Mouse (Mus musculus): ENCODE results near the gene Pheta2.
"Not testable (repeated sequence)": the region's sequence is repeated elsewhere in the genome, so short reads cannot be mapped to it uniquely, and the experiment has no call there.

GRCm38 (mm10) chr15:82393922-82394321 is 55.2 kb downstream of the Pheta2 start, which contains the start of gene Cyp2d11:
- TF ChIP-seq CTCF (IDR thresholded peaks at IDR 0.05; ENCODE audit: control insufficient read depth, insufficient read depth, low read length); POLR2A (IDR thresholded peaks at IDR 0.05; ENCODE audit: borderline replicate concordance, control insufficient read depth, low read depth, low read length): not testable (repeated sequence)

All from bone marrow, adult 2 months (tissue).